Comparison of ENCODE assay signal across 9 mouse cellular contexts in genomic region chr13:30993819-30994218, GRCm38 (mm10). TPM values are rescaled to one million over a fixed set of nuclear protein-coding genes. Genes with fewer than 3 reads are reported as not detected.
DNase-seq lines count a peak whose midpoint lies in the region; ATAC-seq and TF ChIP-seq lines count a peak whose summit lies in the region.
"Had no signal": no experiment of that assay in that cellular context is flagged by ENCODE, and none has a peak within 500 bp of the region (broad histone marks: within the 10 kb centered on the region; RNA-seq: fewer than 3 reads in every experiment).

No protein-coding gene starts in this region.

- H3K4me2 ChIP-seq in midbrain, embryonic 12.5 days (replicated peaks) = no peak overlapping the region
- H3K4me2 ChIP-seq in stomach, postnatal 0 days (replicated peaks; ENCODE audit: low read depth) = no peak overlapping the region
- H3K4me2 ChIP-seq: limb, embryonic 13.5 days had no signal

- no peak for TF ChIP-seq POLR2A in heart, adult 2 months (IDR thresholded peaks at IDR 0.05; ENCODE audit: insufficient read depth, low read depth, low read length)

- H3K9ac ChIP-seq in heart, adult 2 months (ENCODE audit: low read depth, low read length) = no peak overlapping the region
- H3K9ac ChIP-seq in midbrain, embryonic 12.5 days (replicated peaks) = no peak overlapping the region
- H3K9ac ChIP-seq in stomach, postnatal 0 days (ENCODE audit: low read length) = no peak overlapping the region
- H3K9ac ChIP-seq: limb, embryonic 13.5 days had no signal

- no peaks in the 10 kb centered on the region for H3K36me3 ChIP-seq in heart, adult 2 months (ENCODE audit: control insufficient read depth, insufficient read depth, low read length)
- no peaks in the 10 kb centered on the region for H3K36me3 ChIP-seq in midbrain, embryonic 12.5 days
- H3K36me3 ChIP-seq in stomach, postnatal 0 days (ENCODE audit: control insufficient read depth, insufficient read depth, low read length) = no peaks in the 10 kb centered on the region
- H3K36me3 ChIP-seq: limb, embryonic 13.5 days had no signal

- ATAC-seq in midbrain, embryonic 12.5 days (ENCODE audit: low FRiP score, low read depth) = peak; percentile 63; the same call in 1 of the 2 replicates
- ATAC-seq in stomach, postnatal 0 days (ENCODE audit: low FRiP score, low TSS enrichment) = no peak

- peak; percentile 27 to 34 for DNase-seq in heart, adult 2 months
- no peak for DNase-seq in heart, adult 11 months
- DNase-seq in MN1 (ENCODE audit: low spot score) = peak; percentile 55
- peak; percentile 72 for DNase-seq in embryo, embryonic 10 days (ENCODE audit: low spot score)
- DNase-seq in heart, postnatal 4 days = peak; percentile 62
- DNase-seq in left cerebral cortex, adult 2 months (ENCODE audit: extremely low spot score in 1 of 2, low spot score in 2 of 2) = peak; percentile 62 to 65
- DNase-seq in stomach, postnatal 0 days (ENCODE audit: low spot score) = peak; percentile 54

- no peak for TF ChIP-seq EP300 in heart, adult 2 months (IDR thresholded peaks at IDR 0.05; ENCODE audit: insufficient read depth, low read depth, low read length)
- no peak for TF ChIP-seq EP300 in stomach, postnatal 0 days (optimal IDR thresholded peaks at IDR 0.05)

- H3K9me3 ChIP-seq in midbrain, embryonic 12.5 days = no peaks in the 10 kb centered on the region
- H3K9me3 ChIP-seq in stomach, postnatal 0 days (ENCODE audit: control insufficient read depth, low read length) = no peaks in the 10 kb centered on the region
- H3K9me3 ChIP-seq: limb, embryonic 13.5 days had no signal

- peaks cover 2% of the 10 kb centered on the region; the same call in 1 of the 2 replicates for H3K27me3 ChIP-seq in heart, adult 2 months (ENCODE audit: control insufficient read depth, insufficient read depth, low read length)
- peaks cover 5% of the 10 kb centered on the region for H3K27me3 ChIP-seq in midbrain, embryonic 12.5 days
- no peaks in the 10 kb centered on the region for H3K27me3 ChIP-seq in stomach, postnatal 0 days (ENCODE audit: control insufficient read depth, insufficient read depth, low read length)

- 32% methylated on average over 3 of the region's 3 CpGs for WGBS in heart, adult 2 months
- WGBS in midbrain, embryonic 12.5 days = 24% methylated on average over 3 of the region's 3 CpGs
- WGBS in stomach, postnatal 0 days = 33% methylated on average over 3 of the region's 3 CpGs

- no peak overlapping the region for H3K27ac ChIP-seq in heart, adult 2 months
- no peak overlapping the region for H3K27ac ChIP-seq in left cerebral cortex, adult 2 months
- H3K27ac ChIP-seq in midbrain, embryonic 12.5 days (replicated peaks) = no peak overlapping the region
- H3K27ac ChIP-seq in stomach, postnatal 0 days (replicated peaks) = no peak overlapping the region
- H3K27ac ChIP-seq: limb, embryonic 13.5 days had no signal

- H3K79me2 ChIP-seq in heart, adult 2 months (replicated peaks; ENCODE audit: control insufficient read depth, insufficient read depth, low read length) = no peaks in the 10 kb centered on the region

- intact Hi-C loops in heart, adult 2 months (cut with DNase I) = no loop called here
- intact Hi-C loops in left cerebral cortex, adult 2 months (cut with DNase I) = loop anchor here (5.0 kb wide), 2 partner anchors 92 to 663 kb away; no protein-coding TSS in a partner anchor

- H3K4me1 ChIP-seq in heart, adult 2 months (ENCODE audit: control insufficient read depth, insufficient read depth, low read length) = no peaks in the 10 kb centered on the region; the same call in 1 of the 2 replicates
- no peaks in the 10 kb centered on the region for H3K4me1 ChIP-seq in midbrain, embryonic 12.5 days
- no peaks in the 10 kb centered on the region for H3K4me1 ChIP-seq in stomach, postnatal 0 days (replicated peaks; ENCODE audit: control insufficient read depth, insufficient read depth)

- H3K4me3 ChIP-seq in heart, adult 2 months = no peak overlapping the region
- no peak overlapping the region for H3K4me3 ChIP-seq in left cerebral cortex, adult 2 months
- H3K4me3 ChIP-seq in midbrain, embryonic 12.5 days = no peak overlapping the region
- H3K4me3 ChIP-seq in stomach, postnatal 0 days (ENCODE audit: low read depth, low read length) = no peak overlapping the region
- H3K4me3 ChIP-seq: limb, embryonic 13.5 days had no signal

- TF ChIP-seq CTCF in heart, adult 2 months (IDR thresholded peaks at IDR 0.05) = no peak; the same call in none of the 2 replicates
- TF ChIP-seq CTCF in left cerebral cortex, adult 2 months (IDR thresholded peaks at IDR 0.05) = peak; percentile 94
- TF ChIP-seq CTCF in stomach, postnatal 0 days (IDR thresholded peaks at IDR 0.05; ENCODE audit: low read depth) = peak; percentile 85

RNA-seq across cellular contexts. Expression of gene Gm5447, which starts 19.8 kb away (rescaled TPM):
- total RNA-seq in heart, adult 2 months (2021) = not detected
- polyA plus RNA-seq in heart, adult 2 months (2012; rRNA removed) = not detected in 2 replicates
- total RNA-seq in heart, postnatal 4 days (2021) = not detected
- under 1 TPM in 1 of 2 experiments, not detected in 1; 0.18 TPM for total RNA-seq in left cerebral cortex, adult 2 months (2021)
- polyA plus RNA-seq in midbrain, embryonic 12.5 days (2016; fragmentation: Nextera tagmentation; extraction: Ambion mirVana) = 0.13 TPM in 2 replicates
- polyA plus RNA-seq in stomach, postnatal 0 days (2015; fragmentation: Nextera tagmentation; extraction: Ambion mirVana) = 0.07 TPM in 1 of 2 replicates, not detected in the other
- polyA plus RNA-seq: limb, embryonic 13.5 days had no signal

RNA-seq across cellular contexts. Expression of gene Exoc2, which starts 19.9 kb away (rescaled TPM):
- total RNA-seq in heart, adult 2 months (2021) = 10 to 100 TPM; 14.3 to 14.7 TPM
- 6.4 and 11.4 TPM in 2 replicates for polyA plus RNA-seq in heart, adult 2 months (2012; rRNA removed)
- 10 to 100 TPM; 22.9 to 23.0 TPM for total RNA-seq in heart, postnatal 4 days (2021)
- total RNA-seq in left cerebral cortex, adult 2 months (2021) = 10 to 100 TPM; 38.7 to 42.0 TPM
- 45.6 and 46.2 TPM in 2 replicates for polyA plus RNA-seq in midbrain, embryonic 12.5 days (2016; fragmentation: Nextera tagmentation; extraction: Ambion mirVana)
- polyA plus RNA-seq in stomach, postnatal 0 days (2015; fragmentation: Nextera tagmentation; extraction: Ambion mirVana) = 12.7 and 13.2 TPM in 2 replicates

RNA-seq across cellular contexts. Expression of gene Hus1b, which starts 46.3 kb away (rescaled TPM):
- total RNA-seq in heart, adult 2 months (2021) = under 1 TPM in 1 of 2 experiments, not detected in 1; 0.42 TPM
- not detected in 2 replicates for polyA plus RNA-seq in heart, adult 2 months (2012; rRNA removed)
- under 1 TPM; 0.23 to 0.45 TPM for total RNA-seq in heart, postnatal 4 days (2021)
- 1 to 10 TPM in 1 of 2 experiments, under 1 TPM in 1; 0.38 to 1.4 TPM for total RNA-seq in left cerebral cortex, adult 2 months (2021)
- 0.24 TPM in 1 of 2 replicates, not detected in the other for polyA plus RNA-seq in midbrain, embryonic 12.5 days (2016; fragmentation: Nextera tagmentation; extraction: Ambion mirVana)
- polyA plus RNA-seq in stomach, postnatal 0 days (2015; fragmentation: Nextera tagmentation; extraction: Ambion mirVana) = not detected in 2 replicates
- polyA plus RNA-seq: limb, embryonic 13.5 days had no signal
